Mouse (Mus musculus) forebrain, embryonic 14.5 days (tissue): ENCODE data around the gene Lat2. TPM values are rescaled to one million over a fixed set of nuclear protein-coding genes. Genes with fewer than 3 reads are reported as not detected.

Experiments used
- ATAC-seq: fragments of 200-750 bp; cut with Nextera tagmentation; 2 replicates; pipeline ENCODE4 v1.8.0; 2017; ENCODE audit warnings: mild to moderate bottlenecking, moderate library complexity
- DNase-seq: peaks from one replicate; pipeline ENCODE4 v3.0.0-alpha.2; 2015; ENCODE audit warnings: low spot score
- H3K27ac ChIP-seq: fragments of 300-500 bp; sonication (generic); 2 replicates; pipeline ENCODE4 v1.5.1; 2014; ENCODE audit warnings: low read depth, mild to moderate bottlenecking, control low read depth, low read length, moderate library complexity
- H3K27me3 ChIP-seq: fragments of 300-500 bp; sonication (generic); replicated peaks from 2 replicates; pipeline ENCODE4 v1.6.1; 2014; ENCODE audit warnings: low read length, control low read depth, mixed read lengths; ENCODE audit not compliant: control insufficient read depth, insufficient read depth
- H3K36me3 ChIP-seq: fragments of 300-500 bp; sonication (generic); 2 replicates; pipeline ENCODE4 v1.6.1; 2014; ENCODE audit warnings: low read length, control low read depth; ENCODE audit not compliant: control insufficient read depth, insufficient read depth
- H3K4me1 ChIP-seq: fragments of 300-500 bp; sonication (generic); 2 replicates; pipeline ENCODE4 v1.6.1; 2014; ENCODE audit warnings: antibody characterized with exemption, low read length, control low read depth; ENCODE audit not compliant: control insufficient read depth, insufficient read depth
- H3K4me2 ChIP-seq: fragments of 300-500 bp; sonication (generic); 2 replicates; pipeline ENCODE4 v1.6.1; 2014; ENCODE audit warnings: mild to moderate bottlenecking, control low read depth, low read length
- H3K4me3 ChIP-seq: fragments of 300-500 bp; sonication (generic); 2 replicates; pipeline ENCODE4 v1.5.1; 2014; ENCODE audit warnings: low read depth, low read length, control low read depth
- H3K9ac ChIP-seq: fragments of 300-500 bp; sonication (generic); 2 replicates; pipeline ENCODE4 v1.6.1; 2014; ENCODE audit warnings: mild to moderate bottlenecking, low read length, control low read depth, moderate library complexity
- H3K9me3 ChIP-seq: fragments of 300-500 bp; sonication (generic); replicated peaks from 2 replicates; pipeline ENCODE4 v1.6.1; 2016; ENCODE audit warnings: low read length, control low read depth, mixed read lengths; ENCODE audit not compliant: control insufficient read depth
- WGBS: fragments of 180-500 bp; shearing (Covaris S2); extraction: QIAGEN DNeasy Blood & Tissue Kit; methylation state at CpG from one replicate; pipeline ENCODE4 v1.1.7; 2014; 5-methylcytosine and 5-hydroxymethylcytosine counted together
- polyA plus RNA-seq: library from polyadenylated mRNA; unstranded; fragments of >200 nt; fragmentation: Nextera tagmentation; extraction: Ambion mirVana; gene quantifications from 2 replicates; pipeline ENCODE4 v1.2.1, GENCODE M21; 2014

The Lat2 gene
- polyA plus RNA-seq, 1 experiment from 2014 or later, result 1.6 TPM

- Histone ChIP-seq H3K36me3 (peaks cover 13% of the 10 kb centered on the region), H3K9ac (no peak overlapping the region), H3K9me3 (no peaks in the 10 kb centered on the region), H3K4me1 (peaks cover 6% of the 10 kb centered on the region), H3K4me3 (no peak overlapping the region), H3K27ac (no peak overlapping the region), H3K4me2 (no peak overlapping the region), H3K27me3 (no peaks in the 10 kb centered on the region)
- DNase-seq (no peak), ATAC-seq (no peak)
- 94% methylated on average over 3 of the region's 3 CpGs for WGBS
These were observed 25.5 kb upstream of the Lat2 start for GRCm38 (mm10) chr5:134640371-134640770.

- peak; percentile 97 for DNase-seq
- peaks cover 6% of the 10 kb centered on the region for H3K4me1 ChIP-seq
- H3K9ac ChIP-seq, result peak within 1 kb of the TSS; percentile 99
- peak; percentile 94 for ATAC-seq
- peak within 1 kb of the TSS; percentile 93 for H3K27ac ChIP-seq
- WGBS, result under 1% methylated on average over 46 of the region's 52 CpGs
- peaks cover 23% of the 10 kb centered on the region for H3K36me3 ChIP-seq
- peak within 1 kb of the TSS; percentile 100 for H3K4me3 ChIP-seq
- H3K4me2 ChIP-seq, result peak within 1 kb of the TSS; percentile 59
- H3K9me3 ChIP-seq, result no peaks in the 10 kb centered on the region
- H3K27me3 ChIP-seq, result no peaks in the 10 kb centered on the region
These were observed 24.5 kb upstream of the Lat2 start, which contains the start of gene Eif4h for GRCm38 (mm10) chr5:134639269-134639682. Gene Eif4h, minus strand, starts transcription at chr5:134639490.

DNA sequence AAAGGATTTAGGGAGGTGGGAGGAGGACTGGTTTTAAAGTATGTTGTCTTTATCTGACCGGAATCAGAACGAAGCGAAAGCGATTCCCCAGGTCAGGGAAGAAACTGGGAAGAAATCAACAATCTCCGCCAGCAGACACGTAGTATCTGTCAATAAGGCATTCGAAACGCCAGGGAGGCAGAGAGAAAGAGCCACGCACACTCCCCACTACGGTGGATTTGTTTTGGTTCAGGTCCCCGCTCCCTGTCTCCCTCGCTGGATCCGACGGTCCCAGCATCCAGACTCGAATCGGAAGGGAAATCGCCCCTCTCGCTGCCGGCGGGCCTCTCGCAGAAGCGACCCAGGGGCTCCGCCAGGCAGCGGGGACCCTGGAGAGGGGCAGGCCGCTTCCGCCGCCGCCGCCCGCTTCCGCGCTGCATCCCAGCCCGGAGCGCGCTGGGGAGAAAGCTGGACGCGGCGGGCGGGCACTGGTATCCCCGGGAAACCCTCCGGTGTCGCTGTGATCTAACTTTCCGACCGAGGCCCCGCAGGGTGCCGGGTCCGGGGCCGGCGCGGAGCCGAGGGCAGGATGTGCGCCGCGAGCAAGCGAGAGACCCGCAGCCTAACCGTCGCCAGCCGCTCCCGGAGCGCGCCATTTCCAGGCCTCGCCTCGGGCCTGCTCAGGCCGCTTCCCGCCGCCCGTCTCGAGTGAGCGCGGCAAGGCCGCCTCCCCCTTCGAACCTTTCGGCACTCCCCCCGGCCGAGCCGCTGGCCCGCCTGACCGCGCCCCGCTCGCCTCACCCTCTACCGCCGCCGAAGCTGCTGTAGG, 23.8 kb upstream of the Lat2 start:
- H3K4me1 ChIP-seq, result peaks cover 6% of the 10 kb centered on the region
- under 1% methylated on average over 80 of the region's 85 CpGs for WGBS
- H3K9ac ChIP-seq, result peak overlapping the region; percentile 99
- H3K27me3 ChIP-seq, result no peaks in the 10 kb centered on the region
- H3K27ac ChIP-seq, result peak overlapping the region; percentile 93
- H3K9me3 ChIP-seq, result no peaks in the 10 kb centered on the region
- peak overlapping the region; percentile 59 for H3K4me2 ChIP-seq
- ATAC-seq (peak; percentile 78), DNase-seq (no peak)
- peak overlapping the region; percentile 100 for H3K4me3 ChIP-seq
- peaks cover 28% of the 10 kb centered on the region for H3K36me3 ChIP-seq

- DNase-seq (no peak), ATAC-seq (no peak)
- H3K9ac ChIP-seq, result peak overlapping the region; percentile 99
- peaks cover 36% of the 10 kb centered on the region for H3K36me3 ChIP-seq
- H3K4me3 ChIP-seq, result peak overlapping the region; percentile 100
- H3K27me3 ChIP-seq, result no peaks in the 10 kb centered on the region
- peaks cover 10% of the 10 kb centered on the region for H3K4me1 ChIP-seq
- WGBS, result 31% methylated on average over 5 of the region's 5 CpGs
- peak overlapping the region; percentile 59 for H3K4me2 ChIP-seq
- peak overlapping the region; percentile 93; the same call in 1 of the 2 replicates for H3K27ac ChIP-seq
- H3K9me3 ChIP-seq, result no peaks in the 10 kb centered on the region
These were observed 23.1 kb upstream of the Lat2 start for GRCm38 (mm10) chr5:134637820-134638367.

- H3K4me3 ChIP-seq, result no peak overlapping the region
- no peak overlapping the region for H3K9ac ChIP-seq
- H3K4me2 ChIP-seq, result no peak overlapping the region
- WGBS, result 76% methylated on average over 2 of the region's 2 CpGs
- peaks cover 9% of the 10 kb centered on the region for H3K4me1 ChIP-seq
- ATAC-seq (no peak), DNase-seq (no peak)
- H3K36me3 ChIP-seq, result peaks cover 63% of the 10 kb centered on the region
- no peak overlapping the region for H3K27ac ChIP-seq
- no peaks in the 10 kb centered on the region for H3K9me3 ChIP-seq
- no peaks in the 10 kb centered on the region for H3K27me3 ChIP-seq
These were observed 18.0 kb upstream of the Lat2 start for GRCm38 (mm10) chr5:134632841-134633240.

DNA sequence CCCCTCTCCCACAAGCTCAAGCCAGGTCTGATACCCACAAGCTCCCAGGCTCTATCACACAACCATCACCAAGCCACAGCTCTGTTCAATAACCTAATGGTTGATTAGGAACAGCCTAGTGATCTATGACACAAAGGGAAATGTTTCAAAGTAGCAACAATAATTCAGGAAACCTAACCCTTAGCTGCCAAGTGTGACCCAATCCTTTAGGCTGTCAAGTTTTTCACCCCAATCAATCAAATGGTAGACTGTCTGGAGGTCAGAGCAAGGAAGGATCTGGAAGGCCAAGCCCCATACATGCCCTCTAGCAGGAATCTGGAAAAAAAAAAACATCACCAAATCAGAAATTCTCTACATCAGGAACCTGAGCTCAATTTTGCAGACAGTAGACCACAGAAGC, 16.0 kb upstream of the Lat2 start:
- Histone ChIP-seq H3K9me3 (no peaks in the 10 kb centered on the region), H3K27ac (no peak overlapping the region), H3K4me1 (peaks cover 4% of the 10 kb centered on the region; the same call in 1 of the 2 replicates), H3K36me3 (peaks cover 74% of the 10 kb centered on the region), H3K9ac (no peak overlapping the region), H3K4me3 (no peak overlapping the region), H3K4me2 (no peak overlapping the region), H3K27me3 (no peaks in the 10 kb centered on the region)
- ATAC-seq, result no peak
- DNase-seq, result no peak

DNA sequence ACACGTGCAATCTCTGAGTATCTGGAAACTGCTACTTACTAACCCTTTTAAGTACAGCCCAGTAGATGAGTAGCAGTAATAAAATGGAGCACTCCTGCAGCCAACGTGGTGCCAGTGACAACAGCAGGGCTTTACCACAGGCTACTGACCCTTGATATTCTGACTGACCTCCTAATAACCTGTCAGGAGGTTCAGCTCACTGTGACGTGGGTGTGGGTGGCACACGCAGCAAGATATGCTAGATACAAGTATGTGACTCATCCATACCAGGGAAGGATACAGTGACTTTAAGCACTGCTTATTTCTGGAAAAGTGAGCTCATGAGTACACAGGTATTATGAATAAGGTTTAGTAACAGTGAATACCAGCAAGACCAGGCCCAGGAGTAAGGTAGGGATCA, 14.7 kb upstream of the Lat2 start:
- ATAC-seq, result no peak
- no peak for DNase-seq
- Histone ChIP-seq H3K27me3 (no peaks in the 10 kb centered on the region), H3K9me3 (no peaks in the 10 kb centered on the region), H3K4me2 (no peak overlapping the region), H3K27ac (no peak overlapping the region), H3K36me3 (peaks cover 76% of the 10 kb centered on the region), H3K4me1 (peaks cover 4% of the 10 kb centered on the region; the same call in 1 of the 2 replicates), H3K4me3 (no peak overlapping the region), H3K9ac (no peak overlapping the region)
- WGBS, result 88% methylated on average over 4 of the region's 4 CpGs

GRCm38 (mm10) chr5:134622069-134622468, 7.2 kb upstream of the Lat2 start:
- Histone ChIP-seq H3K9me3 (no peaks in the 10 kb centered on the region), H3K4me3 (no peak overlapping the region), H3K4me1 (no peaks in the 10 kb centered on the region), H3K9ac (no peak overlapping the region), H3K4me2 (no peak overlapping the region), H3K36me3 (peaks cover 99% of the 10 kb centered on the region), H3K27me3 (no peaks in the 10 kb centered on the region), H3K27ac (peak overlapping the region; percentile 62)
- peak; percentile 91 for DNase-seq
- WGBS, result 41% methylated on average over 2 of the region's 2 CpGs
- ATAC-seq, result peak; percentile 86; the same call in 1 of the 2 replicates

DNA sequence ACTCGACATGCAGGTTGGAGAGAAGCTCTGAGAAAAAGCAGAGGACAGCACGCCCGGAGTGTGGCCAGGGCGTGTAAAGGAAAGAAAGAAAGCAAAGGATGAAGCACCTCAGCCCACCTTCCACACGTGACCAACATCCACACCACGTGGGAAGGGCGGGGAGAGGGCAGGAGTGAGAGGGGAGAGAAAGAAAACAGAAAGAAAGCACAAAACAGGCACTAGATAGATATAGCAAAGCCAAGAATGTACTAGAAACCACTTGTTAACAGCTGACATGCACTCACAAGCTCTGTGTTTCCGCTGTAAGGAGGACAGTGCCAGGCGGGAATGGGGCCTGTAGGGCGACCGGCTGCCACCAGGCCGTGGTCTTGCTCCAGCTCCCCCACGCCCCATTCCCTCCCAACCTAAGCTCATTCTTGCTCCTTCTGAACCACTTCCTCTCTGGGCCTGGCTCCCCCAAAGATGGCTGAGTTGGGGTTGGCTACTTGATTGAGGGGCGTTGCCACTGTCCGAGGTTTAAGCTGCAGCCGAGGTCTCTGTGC, 6.3 kb upstream of the Lat2 start:
- Histone ChIP-seq H3K4me3 (no peak overlapping the region), H3K27me3 (no peaks in the 10 kb centered on the region), H3K36me3 (peaks cover 94% of the 10 kb centered on the region), H3K27ac (no peak overlapping the region), H3K4me2 (no peak overlapping the region), H3K4me1 (no peaks in the 10 kb centered on the region), H3K9me3 (no peaks in the 10 kb centered on the region), H3K9ac (no peak overlapping the region)
- ATAC-seq (no peak), DNase-seq (no peak)
- WGBS, result 94% methylated on average over 16 of the region's 16 CpGs
